Mouse (Mus musculus) thymus, adult 2 months (tissue): Measurements from ENCODE around the gene Glo1.

Experiments used
- CTCF ChIP-seq: fragments of 200-500 bp; IDR thresholded peaks from 2 replicates; pipeline ENCODE4 v1.5.1; 2012; ENCODE audit warnings: mild to moderate bottlenecking, control low read depth, low read length, moderate library complexity, borderline replicate concordance; ENCODE audit not compliant: control insufficient read depth, poor library complexity, insufficient read depth; ENCODE audit errors: extremely low read depth
- POLR2A ChIP-seq: fragments of 200-500 bp; IDR thresholded peaks from 2 replicates; pipeline ENCODE4 v1.6.1; 2012; ENCODE audit warnings: mild to moderate bottlenecking, low read length, control low read depth, moderate library complexity; ENCODE audit not compliant: control insufficient read depth, poor library complexity, insufficient read depth; ENCODE audit errors: extremely low read depth

DNA sequence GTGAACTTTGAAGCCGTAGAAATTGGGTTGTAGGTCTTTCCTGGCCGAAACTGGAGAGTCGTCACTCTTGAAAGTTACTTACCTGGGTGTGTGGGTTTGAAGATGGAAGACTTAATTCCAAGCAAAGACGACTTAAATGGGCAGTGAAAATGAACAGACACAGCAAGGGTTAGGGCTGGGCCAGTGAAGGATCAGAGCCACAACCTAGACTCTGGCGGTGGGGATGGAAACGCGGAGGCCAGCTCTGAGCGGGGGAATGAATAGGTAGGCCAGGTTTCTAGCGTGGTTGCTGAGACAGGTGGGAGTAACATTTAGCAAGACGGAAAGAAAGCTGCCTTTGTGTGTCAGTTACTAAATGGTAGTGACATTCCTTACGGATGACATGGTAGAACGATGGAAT, 49.7 kb downstream of the Glo1 start:
- TF ChIP-seq CTCF, result no peak
- TF ChIP-seq POLR2A, result no peak
